Mouse (Mus musculus) heart, postnatal 10 days (tissue): ENCODE data around the gene Cdk18. TPM values are rescaled to one million over a fixed set of nuclear protein-coding genes. Genes with fewer than 3 reads are reported as not detected.

ENCODE experiments used
- DNase-seq, 2 experiments: peaks; one replicate each; pipeline ENCODE4 v3.0.0; 2021
- intact Hi-C: fragments of 180-260 bp; cut with DNase I; formaldehyde crosslinking; loops from one replicate; pipeline ENCODE4 v1.15.1; 2025
- total RNA-seq, 2 experiments: library from RNA; stranded (reverse); gene quantifications; 2 replicates each; pipeline ENCODE4 v1.2.3; 2021

Gene Cdk18
- total RNA-seq, 2 experiments from 2014 or later = 7.6 to 10.4 TPM

DNA sequence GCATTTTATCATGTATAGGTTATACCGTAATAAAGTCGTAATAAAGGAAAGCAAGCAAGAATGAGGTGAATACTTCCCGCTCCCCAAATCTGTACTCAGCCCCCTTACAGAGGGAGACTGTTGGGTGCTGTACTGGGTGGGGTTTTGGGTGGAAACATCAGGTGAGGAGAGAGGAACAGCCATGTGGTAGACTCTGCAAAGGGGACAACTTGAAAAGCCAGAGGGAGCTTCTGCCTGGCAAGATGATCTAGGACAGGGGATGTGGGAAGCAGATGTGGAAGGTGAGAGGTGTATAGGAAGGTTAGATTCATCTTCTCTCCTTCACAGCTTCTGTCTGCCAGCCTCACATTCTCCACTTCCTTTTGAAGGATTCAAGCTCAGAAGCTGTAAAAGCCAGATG lies 68.8 kb downstream of the Cdk18 start:
- intact Hi-C loops = no loop called here
- no peak for DNase-seq

- no peak for DNase-seq
- intact Hi-C loops = no loop called here
Measured at GRCm38 (mm10) chr1:132069436-132069835, 70.0 kb downstream of the Cdk18 start.

GRCm38 (mm10) chr1:132067261-132068255 lies 71.9 kb downstream of the Cdk18 start, which contains the start of gene Mfsd4a:
Gene Mfsd4a, minus strand, starts transcription at chr1:132068062.
- intact Hi-C loops = no loop called here
- peak; percentile 56 to 64 for DNase-seq

DNA sequence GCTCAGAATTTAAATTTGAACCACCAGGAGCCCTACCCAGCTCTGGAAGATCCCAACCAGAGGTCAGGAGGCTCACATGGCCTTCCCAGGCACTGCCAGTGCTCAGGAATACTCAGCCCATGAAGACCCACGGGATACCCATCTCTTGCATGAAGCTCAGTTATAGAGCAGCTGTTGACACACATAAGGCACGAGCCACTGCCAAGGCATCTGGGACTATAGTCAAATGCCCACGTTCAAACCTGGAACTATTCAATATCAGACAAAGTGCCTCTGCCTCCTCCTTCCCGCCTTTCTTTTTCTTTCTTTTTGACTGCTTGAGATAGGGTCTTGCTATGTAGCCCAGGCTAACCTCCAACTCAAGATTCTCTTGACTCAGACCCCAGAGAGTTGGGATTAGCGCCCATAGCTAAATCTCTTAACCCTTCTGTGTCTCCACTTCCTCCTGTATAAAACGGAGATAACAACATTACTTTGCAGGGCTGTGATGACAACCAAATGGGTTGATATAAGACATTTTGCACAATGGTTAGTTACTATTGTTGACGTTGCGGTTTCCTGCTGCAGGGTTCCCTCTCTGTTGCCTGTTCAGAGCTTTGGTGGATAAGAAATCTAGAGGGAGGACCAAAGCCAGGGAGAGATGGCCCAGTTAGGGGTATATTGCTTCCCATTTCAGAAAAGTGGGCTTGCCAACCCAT lies 73.9 kb downstream of the Cdk18 start:
- no peak for DNase-seq
- intact Hi-C loops = no loop called here

DNA sequence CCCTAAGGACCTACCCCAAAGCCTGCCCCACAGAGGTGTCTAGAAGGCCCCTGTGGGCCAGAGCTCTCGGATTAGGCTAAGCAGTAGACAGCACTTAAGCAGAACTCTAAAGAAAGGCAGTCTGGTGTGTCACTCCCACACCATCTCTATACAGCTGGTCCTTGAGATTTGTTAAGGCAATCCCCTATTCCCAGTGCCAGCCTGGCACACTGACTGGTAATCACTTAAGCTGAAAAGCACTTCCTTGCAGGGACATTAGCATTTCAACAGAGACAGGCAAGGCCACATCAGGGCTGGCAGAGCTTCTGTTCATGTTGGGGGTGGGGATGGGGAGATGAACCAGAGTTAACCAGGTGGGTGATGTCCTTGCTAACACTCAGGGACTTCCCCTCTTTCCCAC lies 74.5 kb downstream of the Cdk18 start:
- intact Hi-C loops = no loop called here
- no peak for DNase-seq

DNA sequence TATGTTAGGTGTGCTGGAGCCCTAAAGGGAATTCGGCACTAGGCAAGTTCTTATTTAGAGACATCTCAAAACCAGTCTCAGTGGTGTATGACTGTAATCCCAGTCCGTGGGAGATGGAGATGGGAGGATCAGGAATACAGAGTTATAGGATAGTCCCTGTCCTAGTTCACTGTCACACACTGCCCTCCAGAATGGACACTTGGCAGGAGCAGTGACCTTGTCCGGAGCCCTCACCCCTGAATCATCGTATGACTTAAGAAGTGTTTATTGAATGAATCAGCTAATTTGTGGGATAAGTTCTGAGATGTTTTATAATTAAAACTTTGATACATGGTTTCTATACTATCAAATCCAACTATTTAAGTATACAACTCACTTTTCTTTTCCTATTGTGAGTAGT lies 76.4 kb downstream of the Cdk18 start:
- no peak for DNase-seq
- intact Hi-C loops = no loop called here

Other genes starting within 250 kb of the Cdk18 start
- 100 to 1,000 TPM; 105 to 107 TPM for gene Nucks1, start 229.2 kb downstream of the Cdk18 start, total RNA-seq
- 1 to 10 TPM; 3.0 to 5.3 TPM for gene Slc45a3, start 176.7 kb downstream of the Cdk18 start, total RNA-seq
- 100 to 1,000 TPM; 133 to 138 TPM for gene Elk4, start 132.1 kb downstream of the Cdk18 start, total RNA-seq
- 1 to 10 TPM; 1.7 TPM for gene Mfsd4a, start 71.6 kb downstream of the Cdk18 start, total RNA-seq
- not detected for gene Lemd1, start 51.7 kb upstream of the Cdk18 start, total RNA-seq
- not detected for gene AC124108.1, start 51.8 kb upstream of the Cdk18 start, total RNA-seq
- not detected for gene Gm10188, start 90.1 kb upstream of the Cdk18 start, total RNA-seq
- 10 to 100 TPM; 17.7 to 27.5 TPM for gene Klhdc8a, start 158.9 kb upstream of the Cdk18 start, total RNA-seq
- 1 to 10 TPM; 3.5 to 4.7 TPM for gene Nuak2, start 176.4 kb upstream of the Cdk18 start, total RNA-seq